Mouse (Mus musculus) T-cell, adult 66 days (primary cell): ENCODE measurements around the gene Strap. TPM values are rescaled to one million over a fixed set of nuclear protein-coding genes. Genes with fewer than 3 reads are reported as not detected.

Experiments
- total RNA-seq, 2 experiments: library from RNA; stranded (reverse); gene quantifications; 3 replicates in 1 of 2; 4 replicates in 1 of 2; pipeline ENCODE4 v1.2.4; 2023

Strap gene
- total RNA-seq = 100 to 1,000 TPM; 101 TPM

GRCm38 (mm10) chr6:137734846-137735609, at the start of gene Strap:
Strap (plus strand) TSS chr6:137735078.

GRCm38 (mm10) chr6:137754056-137754856, 19.4 kb downstream of the Strap start, which contains the start of gene Dera:
Dera (plus strand) TSS chr6:137754546.

Other genes with a start within 250 kb of the Strap start
- 1 to 10 TPM in 1 of 2 experiments, under 1 TPM in 1; 0.73 to 2.4 TPM for gene Eps8, start 80.2 kb upstream of the Strap start, total RNA-seq
- gene Dera, start 19.5 kb downstream of the Strap start, total RNA-seq = 10 to 100 TPM; 30.8 to 33.9 TPM